Mouse (Mus musculus): ENCODE results near the gene Vmn1r173. TPM values are rescaled to one million over a fixed set of nuclear protein-coding genes. Genes with fewer than 3 reads are reported as not detected.
"Not testable (repeated sequence)": the region's sequence is repeated elsewhere in the genome, so short reads cannot be mapped to it uniquely, and the experiment has no call there.

The Vmn1r173 gene
- not detected in 2 replicates for polyA plus RNA-seq (2015; fragmentation: Nextera tagmentation; extraction: Ambion mirVana)

GRCm38 (mm10) chr7:23700403-23700802 is at the start of gene Vmn1r173:
TSS of gene Vmn1r173 (plus strand) at chr7:23700703.
- not testable (repeated sequence) for H3K9me3 ChIP-seq; H3K36me3 ChIP-seq; H3K4me1 ChIP-seq; H3K9ac ChIP-seq; H3K4me2 ChIP-seq; H3K27me3 ChIP-seq (replicated peaks); ATAC-seq (ENCODE audit: extremely low read depth, insufficient number of reproducible peaks, low FRiP score, low TSS enrichment); H3K27ac ChIP-seq (replicated peaks); H3K4me3 ChIP-seq
- WGBS = 37% methylated on average over 1 of the region's 1 CpGs

GRCm38 (mm10) chr7:23658016-23658415 is 42.5 kb upstream of the Vmn1r173 start, which contains the start of gene Vmn1r172:
TSS of gene Vmn1r172 (plus strand) at chr7:23658316.
- Histone ChIP-seq H3K27me3 (replicated peaks) (no peaks in the 10 kb centered on the region), H3K36me3 (no peaks in the 10 kb centered on the region), H3K9me3 (0 out of 2 replicates have a peak, but pooled peaks cover 2% of the 10 kb centered on the region), H3K4me2 (no peak within 1 kb of the TSS), H3K4me1 (no peaks in the 10 kb centered on the region), H3K27ac (replicated peaks) (no peak within 1 kb of the TSS), H3K9ac (no peak within 1 kb of the TSS), H3K4me3 (no peak within 1 kb of the TSS)
- no peak for ATAC-seq (ENCODE audit: extremely low read depth, insufficient number of reproducible peaks, low FRiP score, low TSS enrichment)
- 61% methylated on average over 2 of the region's 2 CpGs for WGBS

DNA sequence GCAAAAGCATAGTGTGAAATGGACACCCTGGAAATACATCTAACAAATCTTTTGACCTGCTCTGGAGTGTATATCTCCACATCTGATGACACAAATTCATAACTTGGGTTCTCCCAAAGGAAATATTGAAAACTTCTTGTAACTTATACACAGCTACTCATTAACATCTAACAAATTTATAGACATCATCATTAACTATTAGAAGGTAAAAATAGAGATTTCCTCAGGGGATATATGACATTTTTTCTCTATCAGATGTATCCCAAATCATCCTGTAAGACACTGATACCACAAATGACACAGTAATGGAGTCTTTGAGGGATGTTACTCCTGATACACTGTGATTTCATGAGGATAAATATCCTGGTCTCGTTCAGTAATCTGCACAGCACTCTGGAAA is 51.5 kb downstream of the Vmn1r173 start, which contains the start of gene Vmn1r174:
Gene Vmn1r174, plus strand, starts transcription at position 301 of the 400 bp plus-strand sequence.
- 50% methylated on average over 1 of the region's 1 CpGs for WGBS
- H3K4me1 ChIP-seq; ATAC-seq (ENCODE audit: extremely low read depth, insufficient number of reproducible peaks, low FRiP score, low TSS enrichment); H3K9ac ChIP-seq; H3K27me3 ChIP-seq (replicated peaks); H3K4me2 ChIP-seq; H3K4me3 ChIP-seq; H3K36me3 ChIP-seq; H3K9me3 ChIP-seq; H3K27ac ChIP-seq (replicated peaks): not testable (repeated sequence)

Other genes with a start within 250 kb of the Vmn1r173 start
- not detected in 2 replicates for gene Vmn1r167, start 193.5 kb upstream of the Vmn1r173 start, polyA plus RNA-seq (2015; fragmentation: Nextera tagmentation; extraction: Ambion mirVana)
- gene Vmn1r168, start 161.0 kb upstream of the Vmn1r173 start, polyA plus RNA-seq (2015; fragmentation: Nextera tagmentation; extraction: Ambion mirVana) = not detected in 2 replicates
- gene Vmn1r169, start 125.2 kb upstream of the Vmn1r173 start, polyA plus RNA-seq (2015; fragmentation: Nextera tagmentation; extraction: Ambion mirVana) = not detected in 2 replicates
- gene Vmn1r170, start 94.5 kb upstream of the Vmn1r173 start, polyA plus RNA-seq (2015; fragmentation: Nextera tagmentation; extraction: Ambion mirVana) = not detected in 2 replicates
- gene Vmn1r171, start 70.0 kb upstream of the Vmn1r173 start, polyA plus RNA-seq (2015; fragmentation: Nextera tagmentation; extraction: Ambion mirVana) = not detected in 2 replicates
- gene Vmn1r172, start 42.4 kb upstream of the Vmn1r173 start, polyA plus RNA-seq (2015; fragmentation: Nextera tagmentation; extraction: Ambion mirVana) = not detected in 2 replicates
- not detected in 2 replicates for gene Vmn1r174, start 51.6 kb downstream of the Vmn1r173 start, polyA plus RNA-seq (2015; fragmentation: Nextera tagmentation; extraction: Ambion mirVana)
- not detected in 2 replicates for gene Vmn1r175, start 109.9 kb downstream of the Vmn1r173 start, polyA plus RNA-seq (2015; fragmentation: Nextera tagmentation; extraction: Ambion mirVana)
- not detected in 2 replicates for gene Vmn1r176, start 136.7 kb downstream of the Vmn1r173 start, polyA plus RNA-seq (2015; fragmentation: Nextera tagmentation; extraction: Ambion mirVana)
- not detected in 2 replicates for gene Vmn1r177, start 165.7 kb downstream of the Vmn1r173 start, polyA plus RNA-seq (2015; fragmentation: Nextera tagmentation; extraction: Ambion mirVana)
- gene Vmn1r178, start 191.3 kb downstream of the Vmn1r173 start, polyA plus RNA-seq (2015; fragmentation: Nextera tagmentation; extraction: Ambion mirVana) = not detected in 2 replicates
- gene Vmn1r179, start 226.3 kb downstream of the Vmn1r173 start, polyA plus RNA-seq (2015; fragmentation: Nextera tagmentation; extraction: Ambion mirVana) = not detected in 2 replicates
- gene Vmn1r180, start 249.9 kb downstream of the Vmn1r173 start, polyA plus RNA-seq (2015; fragmentation: Nextera tagmentation; extraction: Ambion mirVana) = not detected in 2 replicates

All from heart, embryonic 13.5 days (tissue).